ENCODE assay signal across 8 mouse cellular contexts in the genomic region with DNA sequence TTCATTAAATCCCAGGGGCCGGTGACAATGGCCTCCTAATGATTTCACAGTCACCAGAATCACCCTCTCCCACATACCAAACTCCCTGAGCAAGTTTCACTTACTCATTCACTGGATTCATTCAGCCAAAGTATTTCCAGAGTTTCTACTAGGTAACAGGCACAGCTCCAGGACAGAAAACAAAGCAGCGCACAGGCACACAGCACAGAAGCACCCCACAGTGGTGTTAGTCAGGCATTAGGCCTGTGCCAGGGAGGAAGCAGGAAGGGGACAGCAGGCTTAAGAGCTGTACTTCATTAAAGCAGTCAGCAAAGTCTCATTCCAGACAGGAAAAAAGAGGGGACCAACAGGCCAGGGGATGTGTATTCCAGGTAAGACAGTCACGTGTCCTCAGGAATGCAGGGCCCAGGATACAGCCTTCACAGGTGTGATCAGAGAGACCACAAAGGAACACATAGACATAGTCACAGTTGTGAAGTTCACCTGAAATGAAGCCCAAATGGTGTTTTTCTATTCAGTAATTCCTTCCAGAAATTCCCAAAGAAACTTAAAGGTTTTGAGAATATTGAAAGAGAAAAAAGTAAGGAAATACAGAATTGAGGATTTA.
DNase-seq lines count a peak whose midpoint lies in the region; ATAC-seq and TF ChIP-seq lines count a peak whose summit lies in the region.

No protein-coding gene starts in this region.

- no peak for TF ChIP-seq POLR2A in cerebellum, adult 2 months (IDR thresholded peaks at IDR 0.05; ENCODE audit: borderline replicate concordance, insufficient read depth, low read length)

- H3K27ac ChIP-seq in hindbrain, embryonic 10.5 days = peak overlapping the region; percentile 29; the same call in 1 of the 2 replicates
- no peak overlapping the region for H3K27ac ChIP-seq in hindbrain, embryonic 11.5 days (ENCODE audit: low read depth, low read length)
- H3K27ac ChIP-seq in cerebellum, adult 2 months (ENCODE audit: insufficient read depth, low read length) = no peak overlapping the region
- peak overlapping the region; percentile 64 for H3K27ac ChIP-seq in limb, embryonic 12.5 days

- no peaks in the 10 kb centered on the region for H3K36me3 ChIP-seq in hindbrain, embryonic 10.5 days
- no peaks in the 10 kb centered on the region for H3K36me3 ChIP-seq in hindbrain, embryonic 11.5 days (ENCODE audit: control insufficient read depth, insufficient read depth, low read length)
- H3K36me3 ChIP-seq in limb, embryonic 12.5 days = no peaks in the 10 kb centered on the region

- no peak for DNase-seq in hindbrain, embryonic 10.5 days (ENCODE audit: low spot score)
- DNase-seq in hindbrain, embryonic 11.5 days (ENCODE audit: low spot score) = no peak
- DNase-seq in cerebellum, adult 2 months = peak; percentile 69 to 84
- DNase-seq in gastrocnemius, postnatal 14 days = peak; percentile 49
- DNase-seq in kidney, adult 11 months = peak; percentile 89
- DNase-seq in right cerebral cortex, postnatal 36 days (ENCODE audit: low spot score in 2 of 2) = peak; percentile 40 to 46

- intact Hi-C loops in gastrocnemius, postnatal 14 days (cut with DNase I; ENCODE audit: low total_unique reads) = no loop called here

- H3K4me2 ChIP-seq in hindbrain, embryonic 11.5 days (replicated peaks; ENCODE audit: low read depth, low read length) = no peak overlapping the region
- H3K4me2 ChIP-seq in limb, embryonic 12.5 days = no peak overlapping the region

- no peak overlapping the region for H3K9ac ChIP-seq in hindbrain, embryonic 11.5 days (ENCODE audit: low read depth, low read length)
- no peak overlapping the region for H3K9ac ChIP-seq in limb, embryonic 12.5 days (replicated peaks)

- peak; percentile 34; the same call in 1 of the 2 replicates for TF ChIP-seq CTCF in cerebellum, adult 2 months (IDR thresholded peaks at IDR 0.05; ENCODE audit: borderline replicate concordance, insufficient read depth, low read depth, low read length)

- no peaks in the 10 kb centered on the region for H3K9me3 ChIP-seq in hindbrain, embryonic 10.5 days
- no peaks in the 10 kb centered on the region for H3K9me3 ChIP-seq in hindbrain, embryonic 11.5 days (ENCODE audit: control insufficient read depth, low read length)
- H3K9me3 ChIP-seq in limb, embryonic 12.5 days = no peaks in the 10 kb centered on the region

- WGBS in hindbrain, embryonic 10.5 days = 31% methylated on average over 3 of the region's 3 CpGs
- WGBS in hindbrain, embryonic 11.5 days = 33% methylated on average over 3 of the region's 3 CpGs
- WGBS in cerebellum, adult 2 months = 7% methylated on average over 3 of the region's 3 CpGs
- 16% methylated on average over 3 of the region's 3 CpGs for WGBS in limb, embryonic 12.5 days

- H3K4me3 ChIP-seq in hindbrain, embryonic 10.5 days = no peak overlapping the region
- H3K4me3 ChIP-seq in hindbrain, embryonic 11.5 days (ENCODE audit: low read depth, low read length) = no peak overlapping the region
- no peak overlapping the region for H3K4me3 ChIP-seq in cerebellum, adult 2 months (replicated peaks; ENCODE audit: insufficient read depth, low read depth, low read length)
- no peak overlapping the region for H3K4me3 ChIP-seq in limb, embryonic 12.5 days (replicated peaks)

- H3K4me1 ChIP-seq in hindbrain, embryonic 10.5 days (replicated peaks) = peaks cover 19% of the 10 kb centered on the region
- H3K4me1 ChIP-seq in hindbrain, embryonic 11.5 days (replicated peaks; ENCODE audit: control insufficient read depth, insufficient read depth, low read length) = no peaks in the 10 kb centered on the region
- peaks cover 15% of the 10 kb centered on the region for H3K4me1 ChIP-seq in cerebellum, adult 2 months (ENCODE audit: control insufficient read depth, insufficient read depth, low read length)
- H3K4me1 ChIP-seq in limb, embryonic 12.5 days (replicated peaks) = peaks cover 59% of the 10 kb centered on the region

- H3K27me3 ChIP-seq in hindbrain, embryonic 10.5 days (ENCODE audit: insufficient read depth, poor library complexity, severe bottlenecking) = no peaks in the 10 kb centered on the region
- no peaks in the 10 kb centered on the region for H3K27me3 ChIP-seq in hindbrain, embryonic 11.5 days (ENCODE audit: control insufficient read depth, insufficient read depth, low read length)
- no peaks in the 10 kb centered on the region for H3K27me3 ChIP-seq in cerebellum, adult 2 months (ENCODE audit: control insufficient read depth, insufficient read depth, low read length)
- peaks cover 10% of the 10 kb centered on the region; the same call in 1 of the 2 replicates for H3K27me3 ChIP-seq in limb, embryonic 12.5 days

- no peak for ATAC-seq in hindbrain, embryonic 11.5 days (ENCODE audit: low FRiP score)
- ATAC-seq in limb, embryonic 12.5 days (ENCODE audit: insufficient number of reproducible peaks, insufficient read depth, low FRiP score, low TSS enrichment, low read depth) = no peak
- no peak for ATAC-seq in granulocyte monocyte progenitor cell, adult 5-6 weeks (replicated peaks; ENCODE audit: poor library complexity, severe bottlenecking)

Comparison
In these comparisons a context has a peak if more than half of its experiments do, and no peak if none do; other contexts are left out.
1. H3K27ac ChIP-seq: peak in hindbrain, embryonic 10.5 days (single experiment) and limb, embryonic 12.5 days (single experiment); none in hindbrain, embryonic 11.5 days (single experiment) and cerebellum, adult 2 months (single experiment).
2. DNase-seq: peak in cerebellum, adult 2 months (2 of 2), gastrocnemius, postnatal 14 days (single experiment), kidney, adult 11 months (single experiment) and right cerebral cortex, postnatal 36 days (2 of 2); none in hindbrain, embryonic 10.5 days (single experiment) and hindbrain, embryonic 11.5 days (single experiment).